Mouse (Mus musculus) lung, postnatal 14 days (tissue): ENCODE data around the gene Kif26b.

Experiments
- DNase-seq: peaks from one replicate; pipeline ENCODE4 v3.0.0; 2021

The Kif26b gene

GRCm38 (mm10) chr1:178597757-178598156 is 68.8 kb downstream of the Kif26b start:
- no peak for DNase-seq

DNA sequence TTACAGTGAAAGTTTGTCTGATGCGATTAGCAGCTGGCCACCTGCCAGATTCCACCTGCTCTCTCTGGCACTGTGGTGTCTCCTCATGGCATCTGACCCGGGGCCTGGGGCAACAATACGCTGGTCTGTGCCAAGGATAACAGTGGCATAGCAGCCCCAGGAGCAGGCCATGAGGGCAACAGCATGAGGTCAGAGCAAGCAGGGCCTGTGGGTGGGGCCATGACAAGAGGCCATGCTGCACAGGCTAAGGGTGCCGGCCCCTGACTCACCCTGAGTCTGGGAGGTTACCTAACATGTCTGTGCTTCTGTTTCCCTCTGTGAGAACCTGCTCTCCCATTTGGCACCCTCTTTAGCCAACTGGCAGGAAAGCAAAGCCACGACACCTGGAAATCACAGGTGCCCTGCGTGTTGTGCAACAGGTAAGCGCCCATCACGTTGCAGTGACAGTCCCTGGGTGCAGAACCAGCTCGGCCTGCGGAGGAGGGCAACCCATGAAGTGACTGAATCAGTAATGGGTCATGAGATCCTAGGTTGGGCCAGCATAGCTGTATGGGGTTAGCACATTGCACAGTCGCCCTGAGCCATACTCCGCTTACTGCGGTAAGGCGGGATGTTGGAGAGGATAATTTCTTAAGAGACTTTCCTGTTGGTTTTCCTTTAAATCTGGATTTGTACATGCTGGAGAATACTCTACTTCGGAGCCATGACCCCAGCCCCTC is 72.1 kb downstream of the Kif26b start:
- peak; percentile 8 for DNase-seq

DNA sequence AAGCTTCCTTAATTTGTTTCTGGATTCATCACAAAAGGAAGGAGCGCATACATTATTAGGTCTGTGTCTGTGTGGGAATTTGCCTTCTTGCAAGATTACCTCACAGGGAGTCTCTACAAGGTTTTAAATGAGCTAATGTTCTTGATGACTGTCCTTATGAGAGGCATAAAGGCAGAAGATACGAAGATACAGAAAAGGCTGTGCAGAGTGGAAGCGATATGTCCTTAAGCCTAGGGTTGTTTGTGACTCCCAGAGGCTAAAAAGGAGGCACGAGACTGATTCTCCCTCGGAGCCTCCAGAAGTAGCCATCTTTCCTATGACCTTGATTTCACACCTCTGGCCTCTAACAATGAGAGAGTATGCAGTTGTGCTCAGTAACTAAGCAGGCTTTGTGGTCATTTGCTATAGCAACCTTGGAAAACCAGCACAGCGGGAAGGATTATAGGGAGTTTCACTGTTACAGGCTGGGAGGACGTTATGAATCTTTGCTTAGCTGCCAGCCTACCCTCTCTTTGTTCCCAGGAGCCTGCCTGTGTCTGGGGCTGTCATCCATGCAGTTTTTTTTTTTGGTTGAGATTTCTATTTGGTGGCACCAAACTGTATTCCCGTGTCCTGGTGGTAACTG is 80.3 kb downstream of the Kif26b start:
- DNase-seq, result no peak

DNA sequence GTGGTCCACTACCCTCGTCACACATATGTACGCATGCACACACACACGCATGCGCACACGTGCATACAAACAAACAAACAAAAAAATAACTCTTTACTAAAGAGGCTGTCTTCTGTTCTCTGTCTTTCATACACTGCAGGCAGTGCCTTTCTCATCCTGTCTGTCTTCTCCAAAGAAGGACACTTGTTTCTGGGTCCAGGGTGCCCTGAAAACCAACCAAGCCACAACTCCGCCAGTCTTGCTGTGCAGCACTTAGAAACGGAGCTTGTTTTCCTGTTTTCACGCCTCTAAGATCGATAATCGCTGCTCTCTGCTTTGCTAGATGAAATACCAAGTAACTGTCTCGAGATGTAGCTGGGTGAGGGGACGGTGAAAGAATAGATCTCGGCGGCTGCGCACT is 82.6 kb downstream of the Kif26b start:
- DNase-seq, result no peak

GRCm38 (mm10) chr1:178621301-178621700 is 92.4 kb downstream of the Kif26b start:
- no peak for DNase-seq

- DNase-seq, result no peak
These were observed 95.0 kb downstream of the Kif26b start for GRCm38 (mm10) chr1:178623889-178624288.

GRCm38 (mm10) chr1:178626961-178627381 is 98.0 kb downstream of the Kif26b start:
- DNase-seq, result no peak

DNA sequence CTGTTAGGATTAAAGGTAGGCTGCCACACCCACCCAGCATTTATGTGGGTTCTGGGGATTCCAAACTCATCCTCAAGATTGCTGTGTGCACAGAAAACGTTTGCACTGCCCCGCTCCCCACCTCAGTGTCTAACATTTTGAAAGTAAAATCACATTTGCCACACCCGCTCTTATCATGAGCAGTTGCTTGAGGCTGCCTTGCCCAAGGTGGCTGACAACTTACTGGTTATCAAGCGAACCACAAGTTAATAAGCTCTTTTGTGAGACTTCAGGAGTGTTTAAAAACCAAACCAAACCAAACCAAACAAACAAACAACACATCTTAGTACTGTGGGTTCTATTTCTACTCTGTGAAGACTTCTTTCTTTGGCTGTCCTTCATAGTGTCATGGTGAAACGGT is 101.1 kb downstream of the Kif26b start:
- no peak for DNase-seq

DNA sequence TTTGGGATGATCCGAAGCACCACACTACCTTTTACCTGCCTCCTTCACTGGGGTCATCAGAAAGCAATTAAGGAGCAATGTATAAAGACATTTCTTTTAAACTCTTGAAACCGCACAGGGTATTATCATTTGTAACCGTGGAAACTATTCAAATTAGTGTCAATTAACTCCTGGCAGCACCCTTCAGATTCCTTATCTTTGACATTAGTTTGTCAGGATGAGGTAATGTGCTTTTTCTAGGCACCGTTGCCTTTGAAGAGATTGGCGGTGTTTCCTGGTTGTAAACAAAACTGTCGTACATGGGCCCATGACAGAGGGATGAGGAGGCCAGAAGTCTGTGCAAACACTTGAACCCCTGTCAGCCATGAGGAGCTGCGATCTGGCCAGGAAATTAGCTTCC is 102.9 kb downstream of the Kif26b start:
- DNase-seq, result peak; percentile 6

DNA sequence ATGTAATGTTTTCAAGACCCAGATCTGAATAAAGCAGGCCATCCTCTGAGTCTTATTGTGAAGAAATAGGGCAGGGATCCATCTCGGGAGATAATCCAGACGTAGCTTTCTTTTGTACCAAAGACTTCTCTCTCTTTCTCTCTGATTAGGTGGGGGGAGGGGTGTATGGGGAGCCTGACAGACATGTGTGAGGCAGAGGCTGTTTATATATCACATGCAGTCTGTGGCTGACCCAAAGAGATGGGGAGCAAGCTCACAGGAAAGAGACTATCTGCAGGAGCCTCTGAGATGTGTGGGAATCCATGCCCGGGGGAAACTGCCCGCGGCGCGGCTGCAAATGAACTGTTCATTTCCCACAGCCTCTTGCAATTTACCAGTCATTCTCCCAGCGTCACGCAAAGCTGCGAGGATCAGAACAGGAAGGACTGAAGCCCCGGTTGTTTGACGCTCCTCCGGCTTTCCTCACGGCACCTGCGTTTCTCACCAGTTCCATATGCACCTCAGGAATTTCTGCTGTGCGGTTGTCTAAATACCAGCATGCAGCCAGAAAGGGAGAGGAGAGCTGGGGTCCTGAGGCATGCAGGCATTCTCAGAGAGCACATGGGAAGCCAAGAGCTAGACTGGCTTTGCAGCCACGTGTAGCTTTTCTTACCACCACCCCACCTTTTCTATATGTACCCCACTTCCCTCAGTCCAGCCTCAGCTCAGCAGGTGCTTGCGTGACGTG is 105.6 kb downstream of the Kif26b start:
- DNase-seq, result no peak

GRCm38 (mm10) chr1:178635470-178635869 is 106.5 kb downstream of the Kif26b start:
- DNase-seq, result no peak

DNA sequence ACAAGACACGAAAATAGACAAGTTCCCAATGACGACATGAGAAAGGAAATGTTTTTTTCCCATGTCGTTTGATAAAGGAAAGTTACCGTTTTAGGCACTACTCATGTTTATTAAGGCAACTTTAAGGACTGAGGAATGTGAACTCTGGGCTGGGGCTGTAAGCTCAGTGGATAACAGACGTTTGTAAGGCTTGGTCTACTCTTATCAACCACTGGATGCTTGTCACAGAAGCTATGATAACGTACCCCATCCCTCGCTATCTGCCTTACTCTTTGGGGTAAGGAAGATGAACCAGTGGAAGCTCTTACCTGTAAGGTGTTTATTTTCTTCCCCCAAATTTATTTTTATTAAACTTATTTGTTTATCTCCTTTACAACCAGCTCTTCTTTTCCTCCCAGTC is 108.4 kb downstream of the Kif26b start:
- DNase-seq, result no peak

- no peak for DNase-seq
These were observed 111.0 kb downstream of the Kif26b start for GRCm38 (mm10) chr1:178639951-178640350.

DNA sequence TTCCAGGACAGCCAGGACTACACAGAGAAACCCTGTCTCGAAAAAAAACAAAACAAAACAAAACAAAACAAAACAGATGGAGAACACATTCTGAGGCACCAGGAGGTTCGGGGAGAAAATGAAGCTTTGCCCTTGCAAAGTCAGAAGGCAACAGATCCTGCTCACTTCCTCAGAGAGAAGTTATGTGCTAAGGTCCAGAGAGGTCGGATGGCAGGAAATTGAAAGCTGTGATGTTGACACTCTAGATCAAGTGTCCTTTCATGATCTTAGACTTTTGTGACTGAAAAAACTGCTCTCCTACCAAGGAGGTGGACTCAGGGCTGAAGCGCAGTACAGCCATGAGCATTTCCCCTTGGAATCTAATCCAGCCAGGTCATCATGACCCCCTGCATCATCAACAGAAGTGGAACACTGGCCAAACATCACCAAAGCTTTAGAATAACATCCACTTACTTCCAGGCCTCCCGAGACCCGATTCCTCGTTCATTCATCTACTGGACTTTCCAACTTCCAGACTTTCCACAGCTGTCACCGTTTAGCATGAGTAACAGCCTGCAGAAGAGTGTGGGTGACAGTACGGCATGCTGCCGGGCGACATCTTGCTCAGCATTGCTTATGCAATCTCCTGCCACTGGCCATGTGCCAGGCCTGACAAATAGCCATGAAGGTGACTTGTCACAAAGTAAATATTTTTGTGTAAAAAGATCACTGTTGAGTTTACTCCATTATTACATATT is 112.0 kb downstream of the Kif26b start:
- peak; percentile 22 for DNase-seq

DNA sequence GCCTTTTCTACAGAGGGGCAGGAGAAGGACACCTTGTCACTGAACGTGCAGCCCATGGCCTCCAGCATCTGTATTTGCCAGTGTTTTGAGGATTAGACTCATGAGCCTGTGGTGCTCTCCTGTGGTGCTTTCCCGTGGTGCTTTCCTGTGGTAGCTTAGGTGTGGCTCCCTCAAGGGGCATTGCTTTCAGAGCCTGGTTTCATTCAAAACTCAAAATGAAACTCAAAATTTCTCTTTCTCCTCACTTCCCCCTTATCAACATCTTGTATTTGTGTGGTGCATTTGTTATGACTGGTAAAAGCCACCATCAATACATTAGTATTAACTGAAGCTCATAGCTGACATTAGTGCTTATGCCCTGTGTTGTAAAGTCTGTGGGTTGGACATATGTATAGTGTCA is 112.9 kb downstream of the Kif26b start:
- no peak for DNase-seq

DNA sequence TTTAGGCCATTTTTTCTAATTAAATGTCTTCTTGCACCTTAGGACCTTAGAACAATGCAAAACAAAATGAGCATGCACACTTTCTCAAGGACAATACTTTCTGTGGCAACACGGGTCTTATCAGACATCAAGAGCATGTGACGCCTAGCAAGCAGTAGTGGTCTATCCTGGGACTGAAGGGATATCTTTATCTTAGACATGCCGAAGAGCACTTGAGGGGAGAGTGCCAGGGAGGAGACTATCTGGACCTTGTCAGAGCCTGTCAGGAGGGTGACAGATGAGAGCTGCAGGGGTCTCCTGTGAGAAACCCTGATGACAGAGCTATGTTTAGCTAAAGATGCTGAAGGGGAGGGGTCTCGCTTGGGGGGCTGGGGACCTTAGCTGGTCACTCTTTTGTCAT is 116.0 kb downstream of the Kif26b start:
- no peak for DNase-seq

DNA sequence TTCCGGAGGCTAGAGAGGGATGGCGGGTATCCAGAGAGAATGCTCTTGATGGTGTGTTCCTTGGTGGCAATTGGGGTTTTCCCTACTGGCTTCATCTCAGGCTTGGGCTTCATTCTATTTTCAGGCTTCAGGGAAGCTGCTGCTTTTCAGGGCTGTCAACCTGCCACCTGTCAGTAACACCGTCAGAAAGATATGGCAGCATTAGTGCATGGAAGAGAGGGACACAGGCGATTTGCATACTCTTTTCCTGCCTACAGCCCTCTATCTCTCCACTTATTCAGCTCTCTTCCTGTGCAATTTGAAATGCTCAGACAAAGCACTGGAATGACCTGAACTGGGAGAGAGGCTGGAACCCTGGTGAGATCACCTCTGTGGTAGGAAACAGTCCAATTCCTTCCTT is 117.7 kb downstream of the Kif26b start:
- DNase-seq, result no peak

DNA sequence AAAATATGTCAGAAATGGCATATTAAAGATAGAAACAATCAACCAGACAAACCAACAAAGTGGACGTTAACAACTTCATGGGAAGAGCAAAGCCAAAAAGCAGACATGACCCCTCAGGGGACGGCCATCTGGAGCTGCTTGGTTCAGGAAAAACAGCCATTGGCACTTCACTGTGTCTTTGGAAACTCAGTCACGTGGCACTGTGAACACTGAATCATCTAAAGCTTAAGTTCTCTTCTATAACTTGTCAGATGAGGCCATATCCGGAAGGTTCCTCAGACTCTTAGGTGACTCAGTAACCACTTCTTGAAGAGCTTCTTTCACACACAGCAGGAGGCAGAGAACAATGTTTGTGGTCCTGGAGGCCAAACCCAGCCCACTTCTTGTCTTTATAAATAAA is 126.6 kb downstream of the Kif26b start:
- DNase-seq, result no peak

DNA sequence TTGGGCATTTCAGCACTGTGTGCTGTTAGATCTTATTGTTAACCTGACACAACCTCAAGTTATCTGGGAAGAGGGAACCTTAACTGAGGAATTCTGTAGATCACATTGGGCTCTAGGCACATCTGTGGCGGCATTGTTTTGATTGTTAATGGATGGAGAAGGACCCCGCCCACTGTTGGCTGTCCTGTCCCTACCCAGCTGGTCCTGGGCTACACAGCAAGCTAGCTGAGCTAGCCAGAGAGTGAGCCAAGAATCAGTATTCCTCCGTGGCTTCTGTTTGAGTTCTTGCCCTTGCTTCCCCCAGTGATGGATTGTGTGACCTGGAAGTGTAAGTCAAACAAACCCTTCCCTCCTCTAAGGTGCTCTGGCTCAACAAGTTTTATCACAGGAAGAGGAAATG is 132.1 kb downstream of the Kif26b start:
- DNase-seq, result no peak

- DNase-seq, result no peak
These were observed 132.6 kb downstream of the Kif26b start for GRCm38 (mm10) chr1:178661556-178661955.

DNA sequence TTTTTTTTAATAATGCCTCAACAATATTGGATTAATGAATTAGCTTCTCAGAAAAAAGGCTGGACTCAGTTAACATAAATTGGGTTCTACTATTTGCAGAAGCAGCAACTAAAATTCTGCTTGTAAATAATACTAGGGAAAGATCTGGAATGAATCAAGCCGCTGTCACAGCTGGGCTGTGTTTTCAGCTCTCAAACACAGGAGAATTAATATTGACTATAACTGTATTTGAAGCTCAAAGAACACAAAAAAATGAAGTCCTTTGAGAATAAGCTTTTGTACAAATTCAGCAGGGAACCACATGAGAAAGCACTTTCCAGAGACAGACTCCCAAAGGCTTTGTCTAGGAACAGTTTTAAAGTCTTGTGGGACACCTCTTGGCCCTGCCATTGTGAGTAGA is 134.6 kb downstream of the Kif26b start:
- DNase-seq, result no peak

GRCm38 (mm10) chr1:178664271-178664969 is 135.5 kb downstream of the Kif26b start:
- no peak for DNase-seq

- DNase-seq, result no peak
These were observed 137.6 kb downstream of the Kif26b start for GRCm38 (mm10) chr1:178666524-178666923.
